Mouse (Mus musculus) kidney, postnatal 4 days (tissue): Measurements from ENCODE around the gene Rabgap1l.
"Not testable (repeated sequence)": the region's sequence is repeated elsewhere in the genome, so short reads cannot be mapped to it uniquely, and the experiment has no call there.

ENCODE experiments used
- DNase-seq, 2 experiments: peaks; one replicate each; pipeline ENCODE4 v3.0.0; 2021; ENCODE audit warnings: mixed read lengths in 2 of 2

Gene Rabgap1l

GRCm38 (mm10) chr1:160306866-160307616, 486.0 kb downstream of the Rabgap1l start:
- no peak for DNase-seq

GRCm38 (mm10) chr1:160306336-160306735, 486.7 kb downstream of the Rabgap1l start:
- DNase-seq, result peak in 1 of 2 experiments; percentile 16

GRCm38 (mm10) chr1:160305826-160306225, 487.2 kb downstream of the Rabgap1l start:
- no peak for DNase-seq

- DNase-seq, result no peak
Observed at GRCm38 (mm10) chr1:160304969-160305498, 488.0 kb downstream of the Rabgap1l start.

GRCm38 (mm10) chr1:160302268-160302667, 490.7 kb downstream of the Rabgap1l start:
- DNase-seq, result no peak

- no peak for DNase-seq
Observed at GRCm38 (mm10) chr1:160301156-160301555, 491.9 kb downstream of the Rabgap1l start.

- DNase-seq, result no peak
Observed at GRCm38 (mm10) chr1:160300704-160301103, 492.3 kb downstream of the Rabgap1l start.

GRCm38 (mm10) chr1:160299979-160300378, 493.0 kb downstream of the Rabgap1l start:
- DNase-seq, result no peak

GRCm38 (mm10) chr1:160298893-160299292, 494.1 kb downstream of the Rabgap1l start:
- DNase-seq, result no peak

- no peak for DNase-seq
Observed at GRCm38 (mm10) chr1:160297701-160298100, 495.3 kb downstream of the Rabgap1l start.

GRCm38 (mm10) chr1:160295323-160295722, 497.7 kb downstream of the Rabgap1l start:
- DNase-seq, result no peak

- DNase-seq, result no peak
Observed at GRCm38 (mm10) chr1:160293488-160293887, 499.5 kb downstream of the Rabgap1l start.

- no peak for DNase-seq
Observed at GRCm38 (mm10) chr1:160292058-160292457, 501.0 kb downstream of the Rabgap1l start.

GRCm38 (mm10) chr1:160290242-160290641, 502.8 kb downstream of the Rabgap1l start:
- DNase-seq, result no peak

- no peak for DNase-seq
Observed at GRCm38 (mm10) chr1:160287058-160287645, 505.9 kb downstream of the Rabgap1l start.

- DNase-seq, result no peak
Observed at GRCm38 (mm10) chr1:160286400-160287057, 506.5 kb downstream of the Rabgap1l start.

- DNase-seq, result no peak
Observed at GRCm38 (mm10) chr1:160284241-160284640, 508.8 kb downstream of the Rabgap1l start.

- not testable (repeated sequence) for DNase-seq
Observed at GRCm38 (mm10) chr1:160282166-160282874, 510.7 kb downstream of the Rabgap1l start.

GRCm38 (mm10) chr1:160281337-160282084, 511.5 kb downstream of the Rabgap1l start:
- DNase-seq, result no peak

- DNase-seq, result no peak
Observed at GRCm38 (mm10) chr1:160280603-160281002, 512.4 kb downstream of the Rabgap1l start.

- DNase-seq, result no peak
Observed at GRCm38 (mm10) chr1:160277940-160278682, 514.9 kb downstream of the Rabgap1l start.
